Mouse (Mus musculus) fibroblast of lung, adult 2 months (primary cell): Measurements from ENCODE around the gene Nkiras2.
"Not testable (repeated sequence)": the region's sequence is repeated elsewhere in the genome, so short reads cannot be mapped to it uniquely, and the experiment has no call there.

Source experiments
- DNase-seq: peaks from one replicate; pipeline ENCODE4 v3.0.0-alpha.2; 2011; ENCODE audit warnings: low read depth

The Nkiras2 gene

DNA sequence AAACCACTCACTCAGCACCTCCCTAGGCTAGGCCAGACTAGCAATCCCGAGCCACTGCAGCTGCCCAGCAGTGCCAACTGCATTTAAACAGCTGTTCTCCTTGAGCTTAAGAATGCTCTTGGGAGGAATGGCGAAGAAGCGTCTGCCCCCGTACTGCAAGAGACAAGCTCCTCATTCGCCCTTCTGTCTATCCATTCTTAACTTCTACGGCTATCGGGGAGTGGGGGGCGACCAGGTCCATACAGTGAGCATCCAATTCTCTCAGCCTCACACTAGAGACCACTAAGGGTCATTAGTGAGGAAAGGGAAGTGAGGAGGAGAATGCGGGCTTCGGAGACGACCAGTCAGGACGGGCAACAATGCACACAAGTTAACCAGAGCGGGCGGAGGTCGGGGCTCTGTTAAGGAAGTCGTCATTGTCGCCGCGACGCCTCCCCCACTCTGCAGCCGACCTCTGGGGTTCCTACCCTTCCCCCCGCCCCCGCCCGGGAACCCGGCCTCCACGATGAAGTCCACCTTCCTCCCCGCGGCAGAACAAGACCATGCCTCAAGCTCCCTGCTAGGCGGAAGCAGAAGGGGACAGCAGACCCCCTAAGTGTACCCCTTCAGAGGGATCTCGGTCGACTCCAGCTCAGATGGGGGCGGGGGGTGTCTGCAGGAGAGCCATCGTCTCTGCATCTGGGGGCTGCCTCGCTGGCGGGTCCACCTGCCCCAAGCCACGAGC, at the start of gene Nkiras2:
Gene Nkiras2 (plus strand): TSS at position 484 of the 724 bp plus-strand sequence.
- no peak for DNase-seq

DNA sequence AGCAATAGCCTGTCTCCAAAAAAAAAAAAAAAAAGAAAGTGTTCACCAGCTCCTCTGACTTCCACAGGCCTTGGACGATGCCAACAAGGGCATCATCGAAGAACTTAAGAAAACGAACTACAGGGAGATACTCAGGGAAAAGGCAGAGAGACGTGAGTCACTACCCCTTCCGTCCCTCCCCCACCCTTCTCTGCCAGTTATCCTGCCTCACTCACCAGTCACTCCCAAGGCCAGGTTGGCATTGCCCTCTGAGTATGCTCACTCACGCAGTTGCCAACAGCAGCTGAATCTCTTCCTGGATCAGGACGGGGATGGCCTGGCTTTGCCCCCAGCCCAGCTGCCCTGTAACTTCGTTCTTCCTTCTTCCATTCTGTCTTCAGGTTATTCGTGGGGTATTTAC, 49.3 kb upstream of the Nkiras2 start:
- DNase-seq = peak; percentile 47

DNA sequence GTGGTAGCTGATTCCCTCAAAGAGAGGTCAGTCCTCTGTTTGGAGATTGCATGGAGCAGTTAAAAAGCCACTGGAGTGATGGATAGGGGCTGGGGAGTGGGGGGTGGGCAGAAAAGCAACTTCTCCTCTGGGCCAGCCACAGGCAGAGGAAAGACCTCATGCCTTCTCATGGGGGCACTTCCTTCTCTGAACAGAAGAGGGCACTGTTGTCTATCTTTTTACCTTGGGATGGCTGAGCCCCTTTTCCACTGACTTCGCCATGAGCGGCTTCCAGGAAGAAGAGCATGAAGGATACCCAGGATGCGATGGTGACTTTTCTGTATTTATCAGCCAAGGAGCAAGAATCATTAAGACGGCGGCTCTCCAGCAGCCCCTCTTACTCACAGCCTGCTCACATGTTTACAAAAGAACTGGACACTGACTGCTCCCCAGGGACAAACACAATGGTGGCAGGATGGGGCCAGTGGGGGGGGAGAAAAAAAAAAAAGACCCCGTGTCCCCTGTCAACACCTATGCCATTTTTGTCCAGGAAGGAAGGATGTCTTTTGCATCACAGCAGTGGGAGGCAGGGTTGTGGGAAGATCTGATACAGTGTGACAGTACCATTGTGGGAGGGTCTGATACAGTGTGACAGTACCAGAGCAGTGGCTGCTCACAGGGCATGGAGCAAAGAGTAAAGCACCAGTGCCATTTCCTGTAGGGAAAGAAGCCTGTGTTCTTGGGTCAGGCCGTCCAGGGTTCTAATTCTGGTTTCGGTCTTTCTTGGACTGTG, 48.4 kb upstream of the Nkiras2 start:
- DNase-seq = peak; percentile 36

DNA sequence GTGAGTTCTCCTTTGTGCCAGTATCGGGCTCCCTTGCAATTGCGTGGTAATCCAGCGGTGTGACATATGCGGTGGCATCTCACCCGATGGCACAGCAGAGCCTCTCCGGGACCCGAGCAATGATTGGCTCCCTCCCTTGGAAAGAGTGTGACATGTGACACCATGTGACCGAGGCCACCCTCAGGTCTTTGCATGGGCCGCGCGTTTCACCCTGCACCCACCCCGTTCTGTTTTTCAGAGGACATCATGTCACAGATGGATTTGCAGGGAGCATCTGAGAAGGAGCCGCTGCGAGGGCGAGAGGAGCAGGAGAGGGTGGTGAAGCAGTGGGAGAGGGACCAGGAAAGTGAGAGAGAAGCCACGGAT, 47.9 kb upstream of the Nkiras2 start:
- no peak for DNase-seq

DNA sequence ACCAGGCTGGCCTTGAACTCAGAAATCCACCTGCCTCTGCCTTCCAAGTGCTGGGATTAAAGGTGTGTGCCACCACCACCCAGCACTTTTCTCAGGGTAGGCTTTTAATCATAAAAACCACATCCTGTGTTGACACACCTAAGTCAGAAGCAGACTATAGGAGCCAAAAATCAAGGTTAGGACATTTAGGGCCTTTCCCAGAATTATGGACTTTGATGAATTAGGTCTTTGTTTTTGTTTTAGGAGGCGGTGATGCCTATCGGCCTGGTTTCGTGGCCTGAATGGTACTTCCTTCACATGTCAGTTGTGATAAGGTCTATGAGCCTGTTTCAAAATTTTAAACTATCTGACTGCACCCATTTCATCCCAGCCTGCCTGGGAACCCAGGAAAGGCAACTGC, 44.9 kb upstream of the Nkiras2 start:
- DNase-seq = no peak

DNA sequence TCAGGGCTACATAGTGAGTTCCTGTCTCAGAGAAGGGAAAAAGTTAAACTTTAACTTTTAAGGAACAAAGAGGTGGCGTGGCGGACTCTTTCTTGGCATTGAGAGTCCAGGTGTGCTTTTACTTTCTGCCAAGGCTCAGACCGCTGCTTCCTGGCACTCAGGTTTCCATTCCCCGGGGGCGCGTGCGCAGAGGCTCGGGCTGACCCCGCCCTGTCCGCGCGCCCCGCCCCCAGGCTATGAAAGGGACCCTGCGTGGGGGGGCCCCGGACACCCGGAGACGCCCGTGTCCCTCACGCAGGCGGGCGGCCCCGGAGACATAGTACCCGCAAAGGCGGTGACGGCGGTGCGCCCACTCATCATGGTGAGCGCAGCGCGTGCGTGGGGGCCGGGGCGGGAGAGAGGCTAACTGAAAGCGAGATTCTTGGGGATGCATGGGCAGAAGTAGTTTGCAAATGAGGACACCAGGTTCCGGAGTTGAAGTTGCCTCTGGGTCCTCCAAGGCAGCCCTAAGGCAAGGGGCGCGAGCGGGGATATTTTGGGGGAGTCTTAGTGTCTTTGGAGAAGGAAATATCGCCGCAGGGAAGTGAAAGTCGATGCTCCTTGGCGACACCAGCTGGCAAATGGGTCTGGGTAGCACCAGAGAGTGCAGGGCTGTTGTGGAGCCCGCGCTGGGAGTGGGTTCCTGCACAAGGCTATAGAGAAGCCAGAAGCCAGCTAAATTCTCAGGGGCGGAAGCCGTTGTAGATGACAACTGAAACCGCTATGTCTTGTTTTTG, 44.1 kb upstream of the Nkiras2 start, which contains the start of gene Cnp:
Gene Cnp (plus strand): TSS at position 197 of the 776 bp plus-strand sequence.
- no peak for DNase-seq

DNA sequence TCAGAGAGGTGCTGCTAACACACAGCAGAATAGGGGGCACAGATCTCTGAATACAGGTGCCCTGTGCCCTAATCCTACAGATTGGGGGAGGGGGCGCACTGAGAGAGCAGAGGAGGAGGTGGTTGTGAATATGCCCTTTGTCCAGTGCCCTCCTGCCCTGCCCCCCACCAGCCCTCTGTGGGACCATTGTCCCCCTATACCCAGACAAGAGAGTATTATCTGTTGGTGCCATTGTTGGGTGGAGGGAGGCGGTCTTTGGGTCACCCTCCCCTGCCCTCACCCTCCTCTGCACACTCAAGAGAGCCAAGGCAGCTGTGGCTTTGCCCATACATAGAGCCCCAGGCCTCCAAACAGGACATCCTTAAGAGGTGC, 43.6 kb upstream of the Nkiras2 start:
- no peak for DNase-seq

DNA sequence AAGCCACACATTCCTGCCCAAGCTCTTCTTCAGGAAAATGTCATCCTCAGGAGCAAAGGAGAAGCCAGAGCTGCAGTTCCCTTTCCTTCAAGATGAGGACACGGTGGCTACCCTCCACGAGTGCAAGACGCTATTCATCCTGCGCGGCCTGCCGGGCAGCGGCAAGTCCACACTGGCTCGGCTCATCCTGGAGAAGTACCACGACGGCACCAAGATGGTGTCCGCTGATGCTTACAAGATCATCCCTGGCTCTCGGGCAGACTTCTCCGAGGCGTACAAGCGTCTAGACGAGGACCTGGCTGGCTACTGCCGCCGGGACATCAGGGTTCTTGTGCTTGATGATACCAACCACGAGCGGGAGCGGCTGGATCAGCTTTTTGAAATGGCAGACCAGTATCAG, 42.8 kb upstream of the Nkiras2 start:
- no peak for DNase-seq

DNA sequence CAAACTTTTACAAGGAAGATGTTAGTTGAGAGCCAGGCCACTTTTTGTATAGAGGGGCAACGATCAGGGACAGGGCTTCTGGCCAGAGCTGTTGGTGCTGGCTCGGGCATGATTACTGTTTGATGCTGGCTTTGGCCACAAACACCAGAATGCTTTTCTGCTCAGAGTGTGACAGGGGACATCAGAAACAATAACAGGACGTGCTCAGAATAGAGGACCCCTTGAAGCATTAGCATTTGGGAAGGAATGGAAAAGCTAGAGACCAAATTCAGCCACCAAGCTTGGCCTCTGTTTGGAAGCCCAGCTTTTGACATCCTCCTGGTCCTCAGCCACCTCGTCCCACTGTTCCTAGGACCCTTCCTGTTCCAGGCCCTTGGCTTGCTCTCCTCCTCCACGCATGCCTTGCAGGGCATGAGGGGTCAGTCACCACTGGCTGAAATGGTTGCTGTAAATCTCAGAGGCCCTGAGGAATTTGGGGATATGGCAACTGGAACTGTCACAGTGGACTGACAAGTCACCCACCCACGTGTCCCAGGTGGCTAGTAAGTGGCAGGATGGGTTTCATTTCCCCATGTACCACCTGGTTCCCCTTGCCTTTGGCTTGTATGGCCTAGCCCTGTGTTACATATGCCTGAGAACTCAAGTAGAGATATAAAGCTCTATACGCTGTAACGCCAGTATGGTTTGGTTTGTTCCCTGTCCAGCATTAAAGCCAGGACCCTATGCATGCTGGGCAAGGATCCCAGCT, 41.0 kb upstream of the Nkiras2 start:
- no peak for DNase-seq

DNA sequence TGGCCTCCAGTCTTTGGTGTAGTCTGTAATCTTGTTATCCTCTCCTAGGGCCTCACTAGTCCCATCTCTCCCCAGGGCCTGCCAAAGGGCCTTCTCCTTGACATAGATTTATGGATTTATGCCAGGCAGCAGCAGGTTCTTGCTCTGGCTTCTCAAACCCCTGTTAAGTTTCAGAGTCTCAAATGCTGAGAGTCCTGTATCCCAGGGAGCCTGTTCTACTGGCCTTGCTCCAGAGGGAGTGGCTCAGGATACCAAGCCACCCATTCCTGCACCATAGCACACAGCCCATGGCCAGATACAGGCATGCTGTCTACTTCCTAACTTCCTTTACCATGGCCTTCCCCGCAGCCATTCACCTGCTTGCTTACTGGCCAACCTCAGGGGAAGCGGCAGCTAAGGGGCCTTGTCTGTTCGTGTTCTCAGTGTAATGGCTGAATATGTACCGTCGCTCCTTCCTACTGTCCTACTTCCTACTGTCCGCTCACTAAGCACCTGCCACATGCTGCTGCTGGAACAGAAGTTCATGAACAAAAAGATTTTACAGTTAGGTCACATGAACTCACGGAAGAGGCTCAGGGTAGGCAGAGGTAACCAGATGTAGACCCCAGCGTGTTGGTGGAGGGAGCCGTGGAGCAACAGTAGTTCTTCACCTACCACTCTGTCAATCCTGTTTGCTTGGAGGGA, 39.8 kb upstream of the Nkiras2 start:
- no peak for DNase-seq

DNA sequence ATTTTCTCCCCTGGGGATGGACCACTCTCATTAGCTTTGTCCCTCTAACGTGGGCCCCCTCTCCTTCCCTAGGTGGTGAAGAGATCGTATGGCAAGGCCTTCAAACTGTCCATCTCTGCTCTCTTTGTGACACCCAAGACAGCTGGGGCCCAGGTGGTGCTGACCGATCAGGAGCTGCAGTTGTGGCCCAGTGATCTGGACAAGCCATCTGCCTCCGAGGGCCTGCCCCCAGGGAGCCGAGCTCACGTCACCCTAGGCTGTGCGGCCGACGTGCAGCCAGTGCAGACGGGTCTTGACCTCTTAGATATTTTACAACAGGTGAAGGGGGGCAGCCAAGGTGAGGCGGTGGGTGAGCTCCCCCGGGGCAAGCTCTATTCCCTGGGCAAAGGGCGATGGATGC, 38.8 kb upstream of the Nkiras2 start:
- no peak for DNase-seq

DNA sequence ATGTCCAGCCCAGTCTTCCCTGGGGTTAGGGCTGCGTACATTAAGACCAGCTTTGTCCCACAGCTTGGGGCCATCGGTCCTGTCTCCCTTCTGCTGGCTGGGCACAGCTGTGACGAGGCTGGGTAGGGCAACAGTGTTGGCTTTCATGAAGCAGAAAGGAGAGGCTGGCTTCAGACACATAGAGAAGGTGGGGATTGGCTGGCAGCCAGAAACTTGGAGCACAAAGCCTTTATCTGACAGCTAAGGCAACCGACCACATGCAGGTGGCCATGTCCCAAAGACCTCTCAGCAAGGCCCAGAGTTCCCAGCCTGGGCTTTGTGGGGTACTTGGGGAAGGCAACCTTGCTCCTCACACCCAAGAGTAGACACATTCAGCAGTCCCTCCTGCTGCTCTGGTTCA, 37.3 kb upstream of the Nkiras2 start:
- DNase-seq = no peak

DNA sequence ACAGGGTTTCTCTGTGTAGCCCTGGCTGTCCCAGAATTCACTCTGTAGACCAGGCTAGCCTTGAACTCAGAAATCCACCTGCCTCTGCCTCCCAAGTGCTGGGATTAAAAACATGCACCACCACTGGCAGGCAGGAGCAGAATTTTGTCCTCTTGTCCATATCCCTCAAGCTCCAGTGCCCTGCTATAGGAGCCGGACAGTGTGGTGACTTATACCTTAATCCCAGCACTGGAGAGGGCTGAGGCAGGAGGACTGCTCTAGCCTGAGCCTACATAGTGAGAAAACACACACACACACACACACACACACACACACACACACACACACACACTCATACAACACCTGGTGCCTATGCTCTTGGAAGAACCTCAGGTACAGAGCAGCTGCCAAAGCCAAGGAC, 36.6 kb upstream of the Nkiras2 start:
- not testable (repeated sequence) for DNase-seq

DNA sequence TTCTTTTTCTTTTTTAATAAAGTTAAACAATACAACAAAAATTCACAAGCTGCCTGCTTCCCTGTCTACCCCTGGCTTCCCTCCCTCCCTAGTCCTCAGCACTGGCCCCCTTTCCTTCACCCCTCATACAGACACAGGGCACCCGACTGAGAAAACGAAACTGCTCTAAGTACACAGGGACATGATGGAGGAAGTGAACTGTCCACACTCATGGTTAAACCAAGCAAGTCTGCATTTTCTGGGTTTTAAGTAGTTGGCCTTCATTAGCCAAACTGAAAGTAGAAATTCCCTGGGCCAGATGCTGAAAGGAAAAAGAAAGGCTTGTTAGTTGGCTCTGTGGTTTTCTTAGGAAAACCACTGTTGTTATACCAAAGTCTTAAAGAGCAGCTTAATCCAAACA, 36.2 kb upstream of the Nkiras2 start:
- DNase-seq = no peak

DNA sequence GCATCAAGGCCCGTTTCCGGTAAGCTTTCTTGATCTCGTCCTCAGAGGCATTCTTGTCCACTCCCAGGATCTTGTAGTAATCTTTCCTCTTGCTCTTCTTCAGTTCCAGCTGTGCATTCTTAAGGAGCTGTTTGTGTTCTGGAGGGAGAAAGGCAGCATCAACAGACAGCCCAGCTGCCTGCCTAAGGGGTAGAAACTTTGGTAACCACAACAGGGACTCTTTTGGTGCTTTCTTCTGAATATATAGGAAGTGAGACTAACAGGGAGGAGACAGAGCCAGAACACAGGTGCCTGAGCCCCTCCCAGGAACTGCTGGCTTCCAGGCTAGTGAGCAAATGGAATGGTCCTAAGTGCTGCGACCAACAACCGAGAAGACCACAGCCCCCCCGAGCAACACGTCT, 34.5 kb upstream of the Nkiras2 start:
- DNase-seq = no peak

DNA sequence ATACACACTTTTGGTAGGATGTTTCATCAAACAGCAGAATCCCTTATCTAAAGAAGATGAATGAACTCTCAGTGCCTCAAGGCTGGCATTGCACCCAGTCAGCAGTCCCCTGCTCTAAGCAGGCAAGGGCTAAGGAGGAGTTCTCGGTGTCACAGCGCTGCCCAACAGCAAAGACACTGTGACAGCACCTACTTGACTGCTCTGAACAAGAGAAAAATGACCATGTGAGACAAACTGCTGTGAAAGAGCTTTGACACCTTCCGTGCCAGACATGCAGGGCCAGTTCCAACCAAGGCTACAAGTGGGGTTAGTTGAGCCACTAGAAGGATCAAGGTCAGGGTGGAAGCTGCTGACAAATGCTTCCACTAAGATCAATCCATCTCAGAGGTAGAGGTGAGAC, 33.9 kb upstream of the Nkiras2 start:
- no peak for DNase-seq

DNA sequence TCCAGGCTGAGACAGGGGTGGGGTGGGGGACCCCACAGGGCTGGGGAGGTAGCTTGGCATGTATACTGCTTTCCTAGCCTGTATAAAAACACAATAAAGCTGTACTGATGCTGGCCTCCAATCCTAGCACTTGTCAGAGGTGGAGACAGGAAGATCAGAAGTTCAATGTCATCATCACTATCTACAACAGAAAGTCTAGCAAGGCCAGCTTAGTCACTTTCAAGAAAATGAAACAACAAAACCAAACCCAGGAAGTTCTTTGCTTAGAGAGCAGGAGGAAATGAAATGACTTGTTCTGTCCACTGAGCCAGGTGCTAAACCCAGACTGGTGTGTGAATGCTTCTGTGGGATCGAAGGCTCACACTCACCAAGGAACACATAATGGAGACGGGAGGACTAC, 30.6 kb upstream of the Nkiras2 start:
- no peak for DNase-seq

DNA sequence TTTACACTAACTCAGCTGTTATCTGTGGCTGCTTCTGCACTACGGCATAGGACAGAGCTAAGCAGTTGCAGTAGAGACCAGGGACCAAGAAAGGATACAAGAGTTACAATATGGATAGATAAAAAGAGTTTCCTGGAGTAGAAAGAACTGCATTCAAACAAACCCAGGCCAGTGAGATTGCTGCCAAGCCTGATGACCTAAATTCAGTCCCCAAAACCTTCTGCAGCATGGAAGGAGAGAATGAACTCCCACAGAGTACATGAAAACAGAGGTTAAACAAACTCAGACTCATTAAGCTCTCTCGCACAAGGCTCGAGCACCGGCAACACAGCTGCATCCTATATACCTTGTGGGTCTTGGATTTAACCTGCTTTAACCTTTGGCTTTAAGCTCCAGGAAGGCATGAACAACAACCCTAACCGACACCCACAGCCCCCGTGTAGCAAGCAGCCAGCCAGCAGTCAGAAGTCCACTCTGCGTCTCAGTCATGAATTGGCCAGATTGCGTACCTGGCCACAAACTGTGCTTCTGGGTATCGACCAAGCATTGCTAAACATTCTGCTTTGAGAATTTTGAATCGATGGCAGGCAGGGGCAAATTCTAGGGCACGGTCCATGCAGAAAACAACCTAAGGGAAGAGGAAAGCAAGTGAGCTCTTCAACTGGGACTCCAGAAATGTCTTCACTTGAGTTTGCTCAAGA, 26.5 kb upstream of the Nkiras2 start:
- no peak for DNase-seq

DNA sequence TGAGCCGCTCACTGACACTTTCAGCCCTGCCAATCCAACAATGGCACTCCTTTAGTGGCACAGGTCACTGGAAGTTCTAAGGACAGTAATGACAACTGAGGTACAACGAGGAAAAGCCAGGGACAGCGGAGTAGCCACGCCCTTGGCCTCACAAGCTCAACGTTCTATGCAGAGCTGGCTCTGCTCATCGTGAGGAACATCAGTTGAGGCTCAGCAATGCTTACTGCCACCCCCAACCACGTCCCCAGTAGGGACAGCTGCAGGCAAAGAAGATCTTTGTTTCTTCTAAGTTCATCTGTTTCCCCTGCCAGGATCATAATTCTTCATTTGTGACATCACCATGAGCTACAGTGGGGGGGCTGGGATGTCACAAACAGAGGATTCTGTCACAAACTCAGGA, 24.4 kb upstream of the Nkiras2 start:
- DNase-seq = no peak

DNA sequence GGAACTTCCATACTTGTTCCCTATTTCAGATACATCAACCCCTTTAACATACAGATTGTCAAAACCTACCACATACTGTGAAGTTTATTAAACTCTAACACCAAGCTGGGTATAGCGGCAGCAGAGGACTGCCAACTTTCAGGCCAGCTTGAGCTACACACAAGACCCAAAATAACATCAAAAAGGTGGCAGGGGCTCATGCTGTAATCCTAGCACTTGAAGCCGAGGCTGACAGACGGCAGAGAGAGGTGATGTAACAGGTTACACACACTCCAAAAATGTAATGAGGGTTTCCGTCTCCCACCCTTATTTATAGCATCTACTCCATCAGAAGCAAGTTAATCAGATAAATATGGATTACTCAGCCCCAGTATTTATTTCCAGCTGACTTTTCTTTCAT, 23.5 kb upstream of the Nkiras2 start:
- DNase-seq = no peak

DNA sequence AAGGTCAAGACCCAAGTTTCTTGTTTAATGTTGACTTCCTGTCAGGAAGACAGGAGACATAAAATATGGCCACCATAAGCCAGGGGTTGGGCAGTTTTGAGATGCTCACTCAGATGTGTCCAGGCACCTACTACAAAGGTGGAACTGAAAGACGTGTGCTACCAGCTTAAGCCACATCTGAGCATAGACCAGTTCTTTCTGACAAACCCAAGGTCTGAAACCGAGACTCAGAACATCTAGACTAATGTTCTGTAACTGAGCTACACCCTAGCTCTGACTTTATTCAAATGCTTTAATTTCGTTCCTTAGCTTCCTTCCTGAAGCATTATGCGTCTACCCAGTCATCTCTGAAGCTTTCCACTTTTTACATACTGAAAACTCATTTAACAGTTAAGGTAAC, 21.0 kb upstream of the Nkiras2 start:
- no peak for DNase-seq
